Mouse (Mus musculus) stomach, embryonic 16.5 days (tissue): ENCODE results near the gene Mib2. TPM values are rescaled to one million over a fixed set of nuclear protein-coding genes. Genes with fewer than 3 reads are reported as not detected.
"Not testable (repeated sequence)": the region's sequence is repeated elsewhere in the genome, so short reads cannot be mapped to it uniquely, and the experiment has no call there.

Source experiments
- ATAC-seq: fragments of 200-750 bp; cut with Nextera tagmentation; 2 replicates; pipeline ENCODE4 v1.8.0; 2017; ENCODE audit warnings: moderate number of reproducible peaks, moderate TSS enrichment; ENCODE audit not compliant: insufficient read depth, low FRiP score
- H3K27ac ChIP-seq: fragments of 300-500 bp; sonication (generic); 2 replicates; pipeline ENCODE4 v1.5.1; 2014; ENCODE audit warnings: low read length
- H3K27me3 ChIP-seq: fragments of 300-500 bp; sonication (generic); 2 replicates; pipeline ENCODE4 v1.6.1; 2014; ENCODE audit warnings: low read length, control low read depth, mixed read lengths; ENCODE audit not compliant: control insufficient read depth, insufficient read depth
- H3K36me3 ChIP-seq: fragments of 300-500 bp; sonication (generic); 2 replicates; pipeline ENCODE4 v1.6.1; 2014; ENCODE audit warnings: low read length; ENCODE audit not compliant: control insufficient read depth, insufficient read depth
- H3K4me1 ChIP-seq: fragments of 300-500 bp; sonication (generic); 2 replicates; pipeline ENCODE4 v1.6.1; 2014; ENCODE audit warnings: low read length, control low read depth, mixed read lengths; ENCODE audit not compliant: control insufficient read depth, insufficient read depth
- H3K4me2 ChIP-seq: fragments of 300-500 bp; sonication (generic); 2 replicates; pipeline ENCODE4 v1.6.1; 2014; ENCODE audit warnings: low read depth, low read length, mixed read lengths
- H3K4me3 ChIP-seq: fragments of 300-500 bp; sonication (generic); replicated peaks from 2 replicates; pipeline ENCODE4 v1.5.1; 2014; ENCODE audit warnings: mild to moderate bottlenecking, low read length
- H3K9ac ChIP-seq: fragments of 300-500 bp; sonication (generic); 2 replicates; pipeline ENCODE4 v1.6.1; 2014; ENCODE audit warnings: low read length
- H3K9me3 ChIP-seq: fragments of 300-500 bp; sonication (generic); replicated peaks from 2 replicates; pipeline ENCODE4 v1.6.1; 2016; ENCODE audit warnings: low read length, control low read depth; ENCODE audit not compliant: control insufficient read depth
- WGBS: fragments of 180-500 bp; shearing (Covaris S2); extraction: QIAGEN DNeasy Blood & Tissue Kit; methylation state at CpG from one replicate; pipeline ENCODE4 v1.1.7; 2014; 5-methylcytosine and 5-hydroxymethylcytosine counted together
- polyA plus RNA-seq: library from polyadenylated mRNA; unstranded; fragments of >200 nt; fragmentation: Nextera tagmentation; extraction: Ambion mirVana; gene quantifications from 2 replicates; pipeline ENCODE4 v1.2.1, GENCODE M21; 2015

Gene Mib2
- polyA plus RNA-seq, 1 experiment from 2014 or later, result 23.3 TPM

GRCm38 (mm10) chr4:155654183-155654455 lies 14.9 kb downstream of the Mib2 start:
- peak overlapping the region; percentile 77 for H3K9ac ChIP-seq
- H3K27me3 ChIP-seq, result peaks cover 3% of the 10 kb centered on the region; the same call in 1 of the 2 replicates
- peaks cover 38% of the 10 kb centered on the region for H3K4me1 ChIP-seq
- H3K9me3 ChIP-seq, result no peaks in the 10 kb centered on the region
- H3K36me3 ChIP-seq, result peaks cover 21% of the 10 kb centered on the region
- no peak for ATAC-seq
- peak overlapping the region; percentile 56 for H3K4me3 ChIP-seq
- peak overlapping the region; percentile 86; the same call in 1 of the 2 replicates for H3K27ac ChIP-seq
- 5% methylated on average over 6 of the region's 6 CpGs for WGBS
- H3K4me2 ChIP-seq, result peak overlapping the region; percentile 86

- Histone ChIP-seq H3K4me1 (peaks cover 38% of the 10 kb centered on the region), H3K36me3 (peaks cover 22% of the 10 kb centered on the region), H3K9me3 (no peaks in the 10 kb centered on the region), H3K27ac (peak overlapping the region; percentile 64), H3K4me2 (peak overlapping the region; percentile 86), H3K4me3 (peak overlapping the region; percentile 56), H3K9ac (peak overlapping the region; percentile 77), H3K27me3 (peaks cover 3% of the 10 kb centered on the region; the same call in 1 of the 2 replicates)
- no peak for ATAC-seq
- WGBS, result 3% methylated on average over 31 of the region's 31 CpGs
Observed at GRCm38 (mm10) chr4:155653451-155654182, 15.4 kb downstream of the Mib2 start.

- Histone ChIP-seq H3K27ac (peak within 1 kb of the TSS; percentile 86), H3K9ac (peak within 1 kb of the TSS; percentile 77), H3K36me3 (peaks cover 22% of the 10 kb centered on the region), H3K27me3 (peaks cover 3% of the 10 kb centered on the region; the same call in 1 of the 2 replicates), H3K4me3 (peak within 1 kb of the TSS; percentile 56), H3K4me2 (peak within 1 kb of the TSS; percentile 86), H3K4me1 (peaks cover 38% of the 10 kb centered on the region), H3K9me3 (no peaks in the 10 kb centered on the region)
- WGBS, result under 1% methylated on average over 33 of the region's 33 CpGs
- ATAC-seq, result peak; percentile 42; the same call in 1 of the 2 replicates
Observed at GRCm38 (mm10) chr4:155653086-155653450, 15.9 kb downstream of the Mib2 start, which contains the start of gene Mmp23. TSS of gene Mmp23 (minus strand) at chr4:155653384.

GRCm38 (mm10) chr4:155652283-155653085 lies 16.5 kb downstream of the Mib2 start:
- 21% methylated on average over 36 of the region's 36 CpGs for WGBS
- Histone ChIP-seq H3K27ac (peak overlapping the region; percentile 79), H3K9me3 (no peaks in the 10 kb centered on the region), H3K27me3 (peaks cover 3% of the 10 kb centered on the region; the same call in 1 of the 2 replicates), H3K9ac (peak overlapping the region; percentile 77), H3K4me1 (peaks cover 38% of the 10 kb centered on the region), H3K4me3 (peak overlapping the region; percentile 56), H3K4me2 (peak overlapping the region; percentile 86), H3K36me3 (peaks cover 22% of the 10 kb centered on the region)
- ATAC-seq, result no peak

GRCm38 (mm10) chr4:155651553-155652269 lies 17.3 kb downstream of the Mib2 start:
- 49% methylated on average over 15 of the region's 15 CpGs for WGBS
- Histone ChIP-seq H3K27ac (peak overlapping the region; percentile 79), H3K4me2 (peak overlapping the region; percentile 86), H3K36me3 (peaks cover 22% of the 10 kb centered on the region), H3K9me3 (no peaks in the 10 kb centered on the region), H3K4me3 (no peak overlapping the region; the same call in 1 of the 2 replicates), H3K4me1 (peaks cover 38% of the 10 kb centered on the region), H3K27me3 (peaks cover 3% of the 10 kb centered on the region; the same call in 1 of the 2 replicates), H3K9ac (peak overlapping the region; percentile 17)
- peak; percentile 57 for ATAC-seq

GRCm38 (mm10) chr4:155649355-155649754 lies 19.6 kb downstream of the Mib2 start:
- Histone ChIP-seq H3K27me3 (peaks cover 3% of the 10 kb centered on the region; the same call in 1 of the 2 replicates), H3K27ac (no peak overlapping the region), H3K4me3 (no peak overlapping the region), H3K4me1 (peaks cover 28% of the 10 kb centered on the region), H3K36me3 (peaks cover 26% of the 10 kb centered on the region), H3K9me3 (no peaks in the 10 kb centered on the region), H3K9ac (no peak overlapping the region), H3K4me2 (no peak overlapping the region)
- WGBS, result 89% methylated on average over 11 of the region's 11 CpGs
- no peak for ATAC-seq

- peaks cover 39% of the 10 kb centered on the region for H3K36me3 ChIP-seq
- ATAC-seq, result no peak
Observed at GRCm38 (mm10) chr4:155645721-155646120, 23.3 kb downstream of the Mib2 start.

GRCm38 (mm10) chr4:155645308-155645707 lies 23.7 kb downstream of the Mib2 start, which contains the start of gene Gm10563:
TSS of gene Gm10563 (minus strand) at chr4:155645408.
- H3K9ac ChIP-seq, H3K4me1 ChIP-seq, H3K9me3 ChIP-seq, H3K27me3 ChIP-seq, H3K4me3 ChIP-seq, H3K4me2 ChIP-seq, ATAC-seq, H3K27ac ChIP-seq: not testable (repeated sequence)
- 95% methylated on average over 2 of the region's 2 CpGs for WGBS
- peaks cover 40% of the 10 kb centered on the region for H3K36me3 ChIP-seq

More at GRCm38 (mm10) chr4:155645721-155646120, 23.3 kb downstream of the Mib2 start:
- 95% methylated on average over 5 of the region's 5 CpGs for WGBS
- H3K4me3 ChIP-seq, result no peak overlapping the region
- H3K27me3 ChIP-seq, result no peaks in the 10 kb centered on the region
- H3K9ac ChIP-seq, result no peak overlapping the region
- H3K27ac ChIP-seq, result no peak overlapping the region
- no peaks in the 10 kb centered on the region for H3K9me3 ChIP-seq
- H3K4me1 ChIP-seq, result no peaks in the 10 kb centered on the region
- H3K4me2 ChIP-seq, result no peak overlapping the region
